Mouse (Mus musculus) testis, adult 2 months (tissue): ENCODE measurements around the gene Tes3-ps.

Experiments
- CTCF ChIP-seq: fragments of 200-500 bp; IDR thresholded peaks from 2 replicates; pipeline ENCODE4 v1.5.1; 2012; ENCODE audit warnings: low read depth, mild to moderate bottlenecking, inconsistent platforms, low read length, moderate library complexity; ENCODE audit not compliant: control insufficient read depth, insufficient read depth, insufficient replicate concordance
- POLR2A ChIP-seq: fragments of 200-500 bp; IDR thresholded peaks from 2 replicates; pipeline ENCODE4 v1.6.1; 2012; ENCODE audit warnings: low read depth, mild to moderate bottlenecking, inconsistent platforms, low read length, moderate library complexity; ENCODE audit not compliant: control insufficient read depth

DNA sequence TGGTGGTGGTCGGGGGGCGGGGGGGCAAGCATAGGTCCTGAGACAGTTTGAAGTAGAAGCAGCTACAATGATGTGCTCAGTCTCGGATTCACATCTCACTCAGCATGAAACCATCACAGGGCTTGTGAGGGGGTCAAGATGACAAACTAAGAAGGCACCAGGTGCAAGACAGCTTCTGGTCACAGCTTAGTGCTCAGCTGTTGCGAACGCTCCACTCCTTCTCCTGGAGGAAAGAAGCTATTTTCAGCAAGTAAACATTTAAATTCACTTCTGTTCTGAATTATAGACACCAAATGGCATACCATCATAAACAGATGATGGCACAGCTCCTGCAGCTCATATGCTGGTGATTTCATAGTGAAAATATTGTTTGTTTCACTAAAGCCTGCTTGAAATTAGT, 7.7 kb upstream of the Tes3-ps start:
- no peak for TF ChIP-seq CTCF
- TF ChIP-seq POLR2A = no peak
